Mouse (Mus musculus) neural tube, postnatal 0 days (tissue): Measurements from ENCODE around the gene Cdyl2. TPM values are rescaled to one million over a fixed set of nuclear protein-coding genes. Genes with fewer than 3 reads are reported as not detected.

Experiments
- polyA plus RNA-seq: library from polyadenylated mRNA; unstranded; fragments of >200 nt; fragmentation: Nextera tagmentation; extraction: Ambion mirVana; gene quantifications from 2 replicates; pipeline ENCODE4 v1.2.1, GENCODE M21; 2015

Cdyl2 gene
- polyA plus RNA-seq = 15.2 and 16.1 TPM in 2 replicates

DNA sequence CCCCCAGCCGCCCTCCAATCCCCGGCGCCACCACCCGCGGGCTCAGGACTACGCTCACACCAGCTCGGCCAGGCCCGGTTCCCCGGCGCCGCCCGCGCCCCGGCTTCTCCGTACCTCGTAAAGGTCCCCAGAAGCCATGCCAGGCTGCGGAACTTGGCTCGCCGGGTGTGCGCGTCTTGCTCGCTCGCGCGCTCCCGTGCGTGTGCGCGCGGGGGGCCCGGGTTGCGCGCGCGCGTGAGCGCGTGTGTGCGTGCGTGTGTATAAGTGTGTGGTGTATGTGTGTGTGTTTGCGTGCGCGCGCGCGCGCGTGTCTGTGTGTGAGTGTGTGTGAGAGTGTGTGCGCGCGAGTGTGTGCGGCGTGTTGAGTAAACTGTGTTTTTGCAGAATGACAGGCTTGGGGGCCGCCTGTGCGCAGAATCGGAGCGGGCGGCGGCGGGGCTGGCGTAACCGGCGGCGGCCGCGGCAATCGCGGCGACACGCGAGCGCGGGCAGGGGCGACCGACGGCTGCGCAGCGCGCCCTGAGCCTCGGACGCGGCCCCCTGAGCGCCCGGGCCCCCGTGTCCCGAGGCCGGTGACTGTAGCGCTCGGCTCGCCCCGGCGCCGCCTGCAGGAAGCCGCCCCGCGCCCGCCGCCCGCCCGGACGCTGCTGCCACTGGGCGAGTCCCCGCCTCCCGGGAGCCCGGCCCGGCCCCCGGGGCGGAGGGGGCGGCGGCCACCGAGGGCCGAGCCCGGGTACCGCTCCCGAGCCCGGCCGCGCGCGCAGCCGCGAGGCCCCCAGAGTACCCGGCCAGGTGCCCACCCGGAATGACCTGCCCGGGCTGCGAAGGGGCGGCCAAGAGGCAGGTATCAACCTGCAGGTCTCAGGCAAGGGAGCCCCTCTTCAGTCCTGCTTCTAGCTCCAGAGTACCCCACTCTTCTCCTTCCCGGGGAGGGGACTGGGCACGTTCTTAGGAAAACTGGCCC lies at the start of gene Cdyl2:
Gene Cdyl2, minus strand, starts transcription at position 308 of the 964 bp plus-strand sequence.

Other genes starting within 250 kb of the Cdyl2 start
- gene Dynlrb2, start 228.0 kb downstream of the Cdyl2 start, polyA plus RNA-seq = 15.0 and 16.4 TPM in 2 replicates
- gene Cmc2, start 188.5 kb upstream of the Cdyl2 start, polyA plus RNA-seq = 32.7 and 38.6 TPM in 2 replicates
- 5.0 and 5.7 TPM in 2 replicates for gene Cenpn, start 188.7 kb upstream of the Cdyl2 start, polyA plus RNA-seq
- gene Atmin, start 210.4 kb upstream of the Cdyl2 start, polyA plus RNA-seq = 19.2 and 20.6 TPM in 2 replicates
- 5.2 and 6.5 TPM in 2 replicates for gene 1700030J22Rik, start 246.0 kb upstream of the Cdyl2 start, polyA plus RNA-seq